Comparison of ENCODE assay signal across 26 mouse cellular contexts in genomic region chr17:79398416-79398815, GRCm38 (mm10). TPM values are rescaled to one million over a fixed set of nuclear protein-coding genes. Genes with fewer than 3 reads are reported as not detected.
DNase-seq lines count a peak whose midpoint lies in the region; ATAC-seq and TF ChIP-seq lines count a peak whose summit lies in the region.
"Had no signal": no experiment of that assay in that cellular context is flagged by ENCODE, and none has a peak within 500 bp of the region (broad histone marks: within the 10 kb centered on the region; RNA-seq: fewer than 3 reads in every experiment).

No protein-coding gene starts in this region.

- no peak overlapping the region for H3K9ac ChIP-seq in forebrain, postnatal 0 days
- H3K9ac ChIP-seq: embryonic facial prominence, embryonic 13.5 days; embryonic facial prominence, embryonic 15.5 days; forebrain, embryonic 12.5 days had no signal

- H3K4me2 ChIP-seq in myocyte (ENCODE audit: low read depth), result peak overlapping the region; percentile 50
- H3K4me2 ChIP-seq in forebrain, postnatal 0 days (ENCODE audit: low read depth), result no peak overlapping the region
- H3K4me2 ChIP-seq: embryonic facial prominence, embryonic 13.5 days; embryonic facial prominence, embryonic 15.5 days; forebrain, embryonic 12.5 days had no signal

- H3K4me3 ChIP-seq in myocyte, result no peak overlapping the region
- no peak overlapping the region for H3K4me3 ChIP-seq in forebrain, postnatal 0 days (ENCODE audit: low read depth, low read length)
- H3K4me3 ChIP-seq: embryonic facial prominence, embryonic 13.5 days; embryonic facial prominence, embryonic 15.5 days; erythroblast, embryonic 14.5 days; forebrain, embryonic 10.5 days; forebrain, embryonic 12.5 days had no signal

- H3K36me3 ChIP-seq in myocyte (ENCODE audit: control insufficient read depth, insufficient read depth), result no peaks in the 10 kb centered on the region
- H3K36me3 ChIP-seq in forebrain, postnatal 0 days (ENCODE audit: insufficient read depth), result no peaks in the 10 kb centered on the region
- H3K36me3 ChIP-seq: embryonic facial prominence, embryonic 13.5 days; embryonic facial prominence, embryonic 15.5 days; forebrain, embryonic 10.5 days; forebrain, embryonic 12.5 days; G1E had no signal

- H3K4me1 ChIP-seq in forebrain, postnatal 0 days (ENCODE audit: insufficient read depth), result no peaks in the 10 kb centered on the region
- H3K4me1 ChIP-seq: forebrain, embryonic 10.5 days; forebrain, embryonic 12.5 days had no signal

- no peak for ATAC-seq in forebrain, postnatal 0 days
- ATAC-seq: CD4-positive, CD25-positive, alpha-beta regulatory T cell, adult 4 months; forebrain, embryonic 14.5 days; forebrain, embryonic 16.5 days had no signal

- peak; percentile 58 for DNase-seq in 3T3-L1 (ENCODE audit: low read depth, low spot score)
- DNase-seq in NIH3T3 (ENCODE audit: low read depth), result peak; percentile 67
- DNase-seq in cerebellum, adult 9-10 months, result no peak
- no peak for DNase-seq in forebrain, postnatal 0 days
- no peak for DNase-seq in left cerebral cortex, adult 18-20 months (ENCODE audit: low spot score in 2 of 2)
- DNase-seq: adrenal gland, adult 2 months; adrenal gland, postnatal 10 days; adrenal gland, postnatal 25 days; B cell, adult 2 months; cerebellum, adult 11-12 months; cerebellum, adult 2 months; cerebellum, adult 9-11 months; cerebellum, postnatal 14 days; cerebellum, postnatal 36 days; embryo, embryonic 11 days had no signal

- no peaks in the 10 kb centered on the region for H3K27me3 ChIP-seq in myocyte (ENCODE audit: control insufficient read depth, insufficient read depth, insufficient read length)
- no peaks in the 10 kb centered on the region for H3K27me3 ChIP-seq in forebrain, postnatal 0 days (ENCODE audit: insufficient read depth, low read length)
- H3K27me3 ChIP-seq: CH12.LX; embryonic facial prominence, embryonic 13.5 days; embryonic facial prominence, embryonic 15.5 days; forebrain, embryonic 12.5 days had no signal

- whole genome bisulfite sequencing in forebrain, postnatal 0 days, result 80% methylated on average over 3 of the region's 3 CpGs

- no peaks in the 10 kb centered on the region for H3K9me3 ChIP-seq in forebrain, postnatal 0 days (ENCODE audit: low read length)
- H3K9me3 ChIP-seq: embryonic facial prominence, embryonic 13.5 days; embryonic facial prominence, embryonic 15.5 days; forebrain, embryonic 10.5 days; forebrain, embryonic 12.5 days had no signal

- TF ChIP-seq POLR2A in myocyte (IDR thresholded peaks at IDR 0.05; ENCODE audit: insufficient read length, low read depth), result no peak

- no peak for TF ChIP-seq CTCF in forebrain, postnatal 0 days (IDR thresholded peaks at IDR 0.05; ENCODE audit: low read depth)

- H3K27ac ChIP-seq in forebrain, postnatal 0 days (ENCODE audit: low read depth, low read length), result no peak overlapping the region
- H3K27ac ChIP-seq: embryonic facial prominence, embryonic 13.5 days; embryonic facial prominence, embryonic 15.5 days; forebrain, embryonic 10.5 days; forebrain, embryonic 12.5 days had no signal

- H3K79me2 ChIP-seq in myocyte (ENCODE audit: control insufficient read depth, insufficient read depth), result no peaks in the 10 kb centered on the region

- H3ac ChIP-seq in myocyte (ENCODE audit: control insufficient read depth, insufficient read length), result no peak overlapping the region

TF ChIP-seq in myocyte, 11 proteins besides CTCF, POLR2A, EP300 and RAD21:
- no peak for TF ChIP-seq SRF (IDR thresholded peaks at IDR 0.05; ENCODE audit: control insufficient read depth, insufficient read length, low read depth)
- no peak for TF ChIP-seq TCF3 (IDR thresholded peaks at IDR 0.05; ENCODE audit: insufficient read length, low read depth)
- no peak for TF ChIP-seq USF1 (IDR thresholded peaks at IDR 0.05; ENCODE audit: low read depth)
- no peak for TF ChIP-seq MYOG (IDR thresholded peaks at IDR 0.05; ENCODE audit: control insufficient read depth in 1 of 3, insufficient read depth in 1 of 3, insufficient read length in 2 of 3, low read depth in 2 of 3)
- no peak for TF ChIP-seq POLR2AphosphoS2 (IDR thresholded peaks at IDR 0.05; ENCODE audit: insufficient read length, low read depth)
- no peak for TF ChIP-seq REST (IDR thresholded peaks at IDR 0.05; ENCODE audit: insufficient read depth, insufficient read length)
- TF ChIP-seq MAX (IDR thresholded peaks at IDR 0.05; ENCODE audit: low read depth), result no peak
- no peak for TF ChIP-seq CEBPB (IDR thresholded peaks at IDR 0.05; ENCODE audit: insufficient read depth, poor library complexity, severe bottlenecking)
- TF ChIP-seq TCF12 (IDR thresholded peaks at IDR 0.05; ENCODE audit: insufficient read depth, poor library complexity, severe bottlenecking), result no peak
- TF ChIP-seq E2F4 (IDR thresholded peaks at IDR 0.05; ENCODE audit: insufficient read depth), result no peak
- no peak for TF ChIP-seq MYOD1 (IDR thresholded peaks at IDR 0.05; ENCODE audit: control insufficient read depth in 1 of 3, insufficient read length in 2 of 3, low read depth in 2 of 3)

RNA-seq across cellular contexts. Expression of gene Cdc42ep3, which starts 43.5 kb away (rescaled TPM):
- polyA plus RNA-seq in myocyte (2012; fragmentation: generic; extraction: Trizol), result 42.8 TPM
- total RNA-seq in forebrain, postnatal 0 days (2014; rRNA removed), result 38.6 and 40.9 TPM in 2 replicates
- 54.0 and 54.8 TPM in 2 replicates for polyA plus RNA-seq in forebrain, postnatal 0 days (2015; fragmentation: Nextera tagmentation; extraction: Ambion mirVana)
- total RNA-seq in left cerebral cortex, adult 18-20 months (2021), result 10 to 100 TPM; 16.4 to 17.8 TPM
- polyA plus RNA-seq: G1E had no signal

Comparison
In these comparisons a context has a peak if more than half of its experiments do, and no peak if none do; other contexts are left out.
1. DNase-seq: peak in 3T3-L1 (single experiment) and NIH3T3 (single experiment); none in cerebellum, adult 9-10 months (single experiment), forebrain, postnatal 0 days (single experiment) and left cerebral cortex, adult 18-20 months (0 of 2).